Mouse (Mus musculus): Measurements from ENCODE around the gene Fam221a.

DNA sequence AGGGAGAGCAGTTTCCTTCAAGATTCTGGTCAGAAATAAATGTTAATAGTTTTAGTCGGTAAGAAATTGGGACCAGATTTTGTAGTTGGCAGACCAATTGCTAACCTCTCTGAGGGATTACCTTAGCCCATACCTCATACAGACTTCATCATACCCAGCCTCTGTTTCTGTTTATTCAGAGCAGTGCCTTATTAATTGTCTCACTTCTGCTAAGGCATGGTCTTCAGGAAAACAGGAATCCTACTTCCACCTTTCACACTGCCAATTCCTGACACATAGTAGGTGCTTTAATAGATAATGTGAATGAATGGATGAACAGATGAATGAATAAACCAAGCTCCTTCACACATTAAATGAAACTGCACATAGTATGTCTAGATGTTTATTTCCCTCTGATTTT is 42.2 kb upstream of the Fam221a start:
- no peak for TF ChIP-seq POLR2A (IDR thresholded peaks at IDR 0.05; ENCODE audit: borderline replicate concordance, low read depth, low read length)
- no peak for TF ChIP-seq CTCF (IDR thresholded peaks at IDR 0.05; ENCODE audit: low read depth, low read length)
